Mouse (Mus musculus) hindbrain, embryonic 13.5 days (tissue): ENCODE measurements at regions not wholly inside any gene's neighbourhood (a gene's known extent, or its start where the extent isn't known, plus 50 kb on each side); places are given as distances from the start of the nearest gene placed in this dataset.
A peak's percentile ranks its signal among the peaks of the same experiment; 100 is the strongest.

Experiments used
- ATAC-seq: fragments of 200-750 bp; cut with Nextera tagmentation; 2 replicates; pipeline ENCODE4 v1.8.0; 2017; ENCODE audit warnings: moderate TSS enrichment; ENCODE audit not compliant: low FRiP score
- H3K27ac ChIP-seq: fragments of 300-500 bp; sonication (generic); 2 replicates; pipeline ENCODE4 v1.5.1; 2015; ENCODE audit warnings: inconsistent platforms, mild to moderate bottlenecking, moderate library complexity
- H3K27me3 ChIP-seq: fragments of 300-500 bp; sonication (generic); 2 replicates; pipeline ENCODE4 v1.6.1; 2015; ENCODE audit warnings: mild to moderate bottlenecking, inconsistent platforms
- H3K36me3 ChIP-seq: fragments of 300-500 bp; sonication (generic); 2 replicates; pipeline ENCODE4 v1.6.1; 2015; ENCODE audit warnings: mild to moderate bottlenecking, inconsistent platforms
- H3K4me1 ChIP-seq: fragments of 300-500 bp; sonication (generic); replicated peaks from 2 replicates; pipeline ENCODE4 v1.6.1; 2015; ENCODE audit warnings: inconsistent platforms
- H3K4me2 ChIP-seq: fragments of 300-500 bp; sonication (generic); 2 replicates; pipeline ENCODE4 v1.6.1; 2015; ENCODE audit warnings: inconsistent platforms, mild to moderate bottlenecking, moderate library complexity
- H3K4me3 ChIP-seq: fragments of 300-500 bp; sonication (generic); 2 replicates; pipeline ENCODE4 v1.5.1; 2015; ENCODE audit warnings: mild to moderate bottlenecking, inconsistent platforms
- H3K9ac ChIP-seq: fragments of 300-500 bp; sonication (generic); 2 replicates; pipeline ENCODE4 v1.6.1; 2015; ENCODE audit warnings: mild to moderate bottlenecking, inconsistent platforms
- H3K9me3 ChIP-seq: fragments of 300-500 bp; sonication (generic); 2 replicates; pipeline ENCODE4 v1.6.1; 2016; ENCODE audit warnings: inconsistent platforms
- WGBS: fragments of 180-500 bp; shearing (Covaris S2); methylation state at CpG from one replicate; pipeline ENCODE4 v1.1.7; 2015; 5-methylcytosine and 5-hydroxymethylcytosine counted together

GRCm38 (mm10) chr16:72152920-72153319 is 155.2 kb upstream of the Robo1 start:
- no peak overlapping the region for H3K9ac ChIP-seq
- H3K4me3 ChIP-seq = no peak overlapping the region
- H3K36me3 ChIP-seq = no peaks in the 10 kb centered on the region
- peak; percentile 52; the same call in 1 of the 2 replicates for ATAC-seq
- H3K4me2 ChIP-seq = no peak overlapping the region
- H3K4me1 ChIP-seq = no peaks in the 10 kb centered on the region
- WGBS = 49% methylated on average over 2 of the region's 2 CpGs
- H3K9me3 ChIP-seq = no peaks in the 10 kb centered on the region
- no peak overlapping the region for H3K27ac ChIP-seq
- H3K27me3 ChIP-seq = no peaks in the 10 kb centered on the region

DNA sequence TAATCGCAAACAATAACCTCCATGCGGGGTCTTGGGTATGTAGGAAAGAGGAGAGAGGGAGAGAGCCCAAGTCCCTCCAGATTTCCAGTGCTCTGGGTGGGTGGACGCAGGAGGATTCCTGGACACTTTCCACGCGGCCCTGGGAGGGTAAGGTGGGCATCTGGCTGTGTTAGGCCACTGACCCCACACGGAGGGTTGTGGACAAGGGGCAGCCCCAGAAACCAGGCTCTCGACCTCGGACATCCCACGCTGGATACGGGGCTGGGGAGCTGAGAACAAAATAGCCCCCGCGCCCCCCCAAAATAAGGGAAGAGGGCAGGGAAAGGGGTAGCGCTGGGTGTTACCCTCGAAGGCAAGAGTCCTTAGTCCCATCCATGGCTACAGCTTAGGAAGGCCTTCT is 150.2 kb upstream of the Robo1 start:
- 93% methylated on average over 14 of the region's 14 CpGs for WGBS
- no peak overlapping the region for H3K4me3 ChIP-seq
- no peak for ATAC-seq
- no peaks in the 10 kb centered on the region for H3K4me1 ChIP-seq
- no peak overlapping the region for H3K9ac ChIP-seq
- H3K27ac ChIP-seq = no peak overlapping the region
- no peaks in the 10 kb centered on the region for H3K27me3 ChIP-seq
- H3K9me3 ChIP-seq = no peaks in the 10 kb centered on the region
- no peaks in the 10 kb centered on the region for H3K36me3 ChIP-seq
- H3K4me2 ChIP-seq = no peak overlapping the region

- H3K4me1 ChIP-seq = no peaks in the 10 kb centered on the region
- no peaks in the 10 kb centered on the region for H3K36me3 ChIP-seq
- WGBS = 84% methylated on average over 4 of the region's 4 CpGs
- no peak overlapping the region for H3K27ac ChIP-seq
- H3K4me3 ChIP-seq = no peak overlapping the region
- no peaks in the 10 kb centered on the region for H3K27me3 ChIP-seq
- H3K9ac ChIP-seq = no peak overlapping the region
- ATAC-seq = no peak
- H3K9me3 ChIP-seq = no peaks in the 10 kb centered on the region
- H3K4me2 ChIP-seq = no peak overlapping the region
Measured at GRCm38 (mm10) chr16:72159411-72159810, 148.7 kb upstream of the Robo1 start.

DNA sequence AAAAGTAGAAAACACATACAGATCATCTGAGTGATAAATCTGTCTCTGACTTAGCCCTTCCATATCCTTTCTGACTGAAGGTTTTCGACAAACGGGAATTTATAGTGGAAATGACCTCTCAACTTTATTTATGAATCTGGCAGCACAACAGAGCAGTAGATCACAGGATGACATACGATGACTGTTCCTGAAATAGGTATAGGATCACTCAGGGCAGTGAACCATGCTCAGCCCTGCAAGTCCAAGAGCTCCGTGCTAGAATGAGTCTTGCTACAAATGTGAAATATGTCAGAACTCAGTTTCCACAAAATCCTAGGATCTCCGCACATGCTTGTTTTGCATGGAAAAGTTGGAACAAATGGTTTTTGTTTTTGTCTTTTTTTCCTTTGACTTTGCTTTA is 132.4 kb upstream of the Robo1 start:
- Histone ChIP-seq H3K27ac (no peak overlapping the region), H3K4me2 (no peak overlapping the region), H3K4me3 (no peak overlapping the region), H3K36me3 (no peaks in the 10 kb centered on the region), H3K9me3 (no peaks in the 10 kb centered on the region), H3K9ac (no peak overlapping the region), H3K4me1 (no peaks in the 10 kb centered on the region), H3K27me3 (no peaks in the 10 kb centered on the region)
- no peak for ATAC-seq
- WGBS = 84% methylated on average over 5 of the region's 5 CpGs

DNA sequence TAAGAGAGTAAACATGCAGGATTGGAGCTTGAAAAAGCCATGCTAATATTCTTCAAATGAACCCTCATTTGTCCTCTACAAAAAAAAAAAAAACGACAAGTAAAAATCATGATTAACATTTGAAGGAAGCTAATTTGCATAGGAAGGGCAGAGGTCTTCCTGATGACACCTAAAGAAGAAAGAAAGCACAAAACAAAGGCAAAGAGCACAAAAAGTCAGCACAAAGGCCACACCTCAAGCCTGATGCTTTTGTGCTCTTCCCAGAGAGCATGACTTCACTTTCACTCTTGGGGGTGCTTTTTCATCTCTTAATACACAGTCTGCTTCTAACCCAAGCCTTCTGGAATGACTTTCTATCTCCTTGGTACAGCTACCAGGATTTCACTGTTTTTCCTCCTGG is 113.8 kb upstream of the Robo1 start:
- 0% methylated on average over 1 of the region's 1 CpGs for WGBS
- no peak for ATAC-seq
- Histone ChIP-seq H3K4me2 (no peak overlapping the region), H3K36me3 (no peaks in the 10 kb centered on the region), H3K27me3 (no peaks in the 10 kb centered on the region), H3K4me1 (no peaks in the 10 kb centered on the region), H3K9me3 (no peaks in the 10 kb centered on the region), H3K9ac (no peak overlapping the region), H3K4me3 (no peak overlapping the region), H3K27ac (no peak overlapping the region)

- ATAC-seq = 0 out of 2 replicates have a peak, but pooled peaks have one; percentile 49
- 37% methylated on average over 15 of the region's 15 CpGs for WGBS
Measured at GRCm38 (mm10) chr16:72215360-72216013, 92.6 kb upstream of the Robo1 start.

GRCm38 (mm10) chr16:72218021-72218420 is 90.1 kb upstream of the Robo1 start:
- Histone ChIP-seq H3K4me3 (no peak overlapping the region), H3K9ac (no peak overlapping the region), H3K27me3 (no peaks in the 10 kb centered on the region), H3K4me1 (peaks cover 8% of the 10 kb centered on the region), H3K36me3 (no peaks in the 10 kb centered on the region), H3K9me3 (no peaks in the 10 kb centered on the region), H3K27ac (no peak overlapping the region), H3K4me2 (no peak overlapping the region)
- ATAC-seq = no peak
- WGBS = 3% methylated on average over 3 of the region's 3 CpGs

More at GRCm38 (mm10) chr16:72215360-72216013, 92.6 kb upstream of the Robo1 start:
- peak overlapping the region; percentile 38 for H3K4me2 ChIP-seq
- H3K4me3 ChIP-seq = peak overlapping the region; percentile 20
- peak overlapping the region; percentile 73 for H3K27ac ChIP-seq
- H3K36me3 ChIP-seq = no peaks in the 10 kb centered on the region
- H3K4me1 ChIP-seq = peaks cover 3% of the 10 kb centered on the region; the same call in 1 of the 2 replicates
- H3K27me3 ChIP-seq = no peaks in the 10 kb centered on the region
- peak overlapping the region; percentile 30 for H3K9ac ChIP-seq
- no peaks in the 10 kb centered on the region for H3K9me3 ChIP-seq

DNA sequence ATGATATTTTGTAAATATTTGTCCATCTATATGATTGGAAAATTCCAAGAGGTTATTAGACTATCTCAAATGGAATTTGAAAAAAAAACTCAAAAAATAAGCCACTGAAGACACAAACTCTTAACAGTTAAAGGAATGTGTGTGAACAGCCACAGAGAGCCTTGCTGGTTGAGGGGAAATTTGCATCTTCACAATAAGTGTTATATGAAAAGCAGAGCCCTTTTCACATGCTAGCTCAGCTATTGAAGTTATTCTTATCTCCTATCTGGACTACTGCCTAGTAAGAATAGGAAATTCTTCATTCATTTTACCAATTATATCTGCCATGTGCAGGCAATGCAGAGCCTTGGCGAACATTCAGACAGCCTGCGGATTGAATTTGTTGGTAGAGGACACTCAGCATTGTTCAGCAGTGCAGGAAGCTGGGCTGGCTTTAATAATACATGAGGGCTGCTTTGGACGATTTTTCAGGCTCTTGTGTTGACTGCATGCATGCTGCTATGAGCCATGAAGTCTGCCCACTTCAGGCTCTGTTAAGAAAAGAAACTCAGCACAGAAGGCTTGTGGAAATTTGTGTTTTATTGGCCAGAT is 86.1 kb upstream of the Robo1 start:
- Histone ChIP-seq H3K9ac (no peak overlapping the region), H3K4me2 (no peak overlapping the region; the same call in 1 of the 2 replicates), H3K9me3 (no peaks in the 10 kb centered on the region), H3K27me3 (no peaks in the 10 kb centered on the region), H3K27ac (peak overlapping the region; percentile 62), H3K4me3 (no peak overlapping the region), H3K36me3 (no peaks in the 10 kb centered on the region), H3K4me1 (peaks cover 11% of the 10 kb centered on the region)
- 7% methylated on average over 3 of the region's 3 CpGs for whole genome bisulfite sequencing
- ATAC-seq = peak; percentile 83; the same call in 1 of the 2 replicates

- no peak overlapping the region for H3K9ac ChIP-seq
- ATAC-seq = 0 out of 2 replicates have a peak, but pooled peaks have one; percentile 31
- WGBS = 29% methylated on average over 3 of the region's 3 CpGs
- H3K4me2 ChIP-seq = no peak overlapping the region
- H3K27me3 ChIP-seq = no peaks in the 10 kb centered on the region
- no peaks in the 10 kb centered on the region for H3K9me3 ChIP-seq
- no peak overlapping the region for H3K27ac ChIP-seq
- no peak overlapping the region for H3K4me3 ChIP-seq
- peaks cover 11% of the 10 kb centered on the region for H3K4me1 ChIP-seq
- H3K36me3 ChIP-seq = no peaks in the 10 kb centered on the region
Measured at GRCm38 (mm10) chr16:72223860-72224259, 84.2 kb upstream of the Robo1 start.

DNA sequence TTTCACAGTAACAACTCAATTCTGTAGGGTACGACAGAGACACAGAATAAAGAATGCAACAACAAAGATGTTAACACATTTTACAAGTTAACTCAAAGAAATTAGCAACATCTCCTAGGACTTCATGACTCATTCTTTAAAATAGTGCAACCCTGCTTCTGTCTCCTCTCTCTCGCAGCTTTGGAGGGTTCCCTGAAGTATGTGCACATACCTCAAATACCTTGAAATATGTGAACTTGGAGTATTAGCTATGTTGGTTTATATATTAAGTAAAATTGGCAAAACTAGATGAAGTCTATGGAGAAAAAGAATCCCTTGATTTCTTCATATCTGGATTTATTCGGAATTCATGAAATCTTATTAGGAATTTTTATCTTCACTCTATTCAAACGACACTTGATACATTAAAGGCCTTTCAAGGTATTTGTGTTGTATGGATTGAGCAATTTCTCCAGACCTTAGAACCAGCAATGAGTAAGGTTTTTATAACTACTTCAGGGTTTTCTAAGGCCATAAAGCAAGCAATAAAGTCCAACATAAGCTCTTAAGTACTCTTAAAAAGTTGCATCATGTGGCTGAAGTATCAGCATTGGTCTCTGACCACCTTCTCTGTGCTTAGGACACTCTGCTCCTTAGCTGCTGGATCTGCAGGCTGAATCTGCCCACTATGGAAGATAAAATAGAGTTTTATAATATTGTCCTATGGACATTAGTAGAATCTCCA is 82.8 kb upstream of the Robo1 start:
- Histone ChIP-seq H3K4me3 (no peak overlapping the region), H3K36me3 (no peaks in the 10 kb centered on the region), H3K4me1 (peaks cover 11% of the 10 kb centered on the region), H3K27ac (no peak overlapping the region), H3K4me2 (no peak overlapping the region), H3K9me3 (no peaks in the 10 kb centered on the region), H3K9ac (no peak overlapping the region), H3K27me3 (no peaks in the 10 kb centered on the region)
- 90% methylated on average over 4 of the region's 4 CpGs for WGBS
- ATAC-seq = no peak

- H3K27ac ChIP-seq = no peak overlapping the region
- H3K4me3 ChIP-seq = no peak overlapping the region
- no peaks in the 10 kb centered on the region for H3K4me1 ChIP-seq
- H3K9ac ChIP-seq = no peak overlapping the region
- no peaks in the 10 kb centered on the region for H3K9me3 ChIP-seq
- ATAC-seq = no peak
- H3K4me2 ChIP-seq = no peak overlapping the region
- no peaks in the 10 kb centered on the region for H3K27me3 ChIP-seq
- WGBS = 44% methylated on average over 1 of the region's 1 CpGs
- H3K36me3 ChIP-seq = no peaks in the 10 kb centered on the region
Measured at GRCm38 (mm10) chr16:72234366-72234765, 73.7 kb upstream of the Robo1 start.

DNA sequence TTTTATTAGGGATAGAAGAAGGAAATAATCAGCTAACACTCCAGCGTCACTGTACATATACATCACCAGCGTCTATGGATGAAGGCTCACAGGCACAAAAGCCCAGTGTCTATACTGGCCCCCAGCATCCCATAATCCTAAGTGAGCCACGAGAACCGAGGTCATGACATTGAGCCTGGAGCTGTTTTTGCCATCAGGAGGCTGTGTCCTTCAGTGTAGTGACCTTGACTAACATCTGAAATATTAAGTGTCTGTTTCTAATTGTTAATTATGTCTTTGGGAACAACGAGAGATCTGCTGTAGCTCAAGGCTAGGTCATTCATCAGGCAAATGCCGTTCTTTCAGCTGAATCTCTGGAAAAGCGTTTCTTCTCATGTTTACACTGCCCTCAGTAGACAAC is 68.5 kb upstream of the Robo1 start:
- no peaks in the 10 kb centered on the region for H3K9me3 ChIP-seq
- peaks cover 5% of the 10 kb centered on the region; the same call in 1 of the 2 replicates for H3K4me1 ChIP-seq
- H3K27me3 ChIP-seq = no peaks in the 10 kb centered on the region
- H3K9ac ChIP-seq = no peak overlapping the region
- H3K4me2 ChIP-seq = no peak overlapping the region
- WGBS = 61% methylated on average over 7 of the region's 7 CpGs
- no peak overlapping the region for H3K27ac ChIP-seq
- no peak overlapping the region for H3K4me3 ChIP-seq
- no peaks in the 10 kb centered on the region for H3K36me3 ChIP-seq
- ATAC-seq = no peak
